Mouse (Mus musculus): Measurements from ENCODE around the gene Hdgf. TPM values are rescaled to one million over a fixed set of nuclear protein-coding genes. Genes with fewer than 3 reads are reported as not detected.

The Hdgf gene
- polyA plus RNA-seq, 1 experiment from 2014 or later: 165 TPM

- Histone ChIP-seq H3K4me2 (replicated peaks; ENCODE audit: low read depth) (no peak overlapping the region), H3K27ac (replicated peaks) (no peak overlapping the region), H3K9ac (ENCODE audit: low read length) (no peak overlapping the region), H3K36me3 (ENCODE audit: control insufficient read depth, insufficient read depth, low read length) (peaks cover 25% of the 10 kb centered on the region), H3K9me3 (ENCODE audit: control insufficient read depth, low read length) (no peaks in the 10 kb centered on the region), H3K4me3 (ENCODE audit: low read depth, low read length) (no peak overlapping the region), H3K27me3 (ENCODE audit: control insufficient read depth, insufficient read depth, low read length) (no peaks in the 10 kb centered on the region), H3K4me1 (replicated peaks; ENCODE audit: control insufficient read depth, insufficient read depth) (peaks cover 14% of the 10 kb centered on the region)
- TF ChIP-seq CTCF (IDR thresholded peaks at IDR 0.05; ENCODE audit: low read depth) (no peak), EP300 (optimal IDR thresholded peaks at IDR 0.05) (no peak)
- 78% methylated on average over 7 of the region's 7 CpGs for WGBS
- ATAC-seq (ENCODE audit: low FRiP score, low TSS enrichment): no peak
- DNase-seq (ENCODE audit: low spot score): no peak
These were observed 7.4 kb downstream of the Hdgf start for GRCm38 (mm10) chr3:87913491-87913890.

- peaks cover 10% of the 10 kb centered on the region for H3K4me1 ChIP-seq (replicated peaks; ENCODE audit: control insufficient read depth, insufficient read depth)
- DNase-seq (ENCODE audit: low spot score) (no peak), ATAC-seq (ENCODE audit: low FRiP score, low TSS enrichment) (no peak)
- H3K27ac ChIP-seq (replicated peaks): no peak overlapping the region
- no peak overlapping the region for H3K4me2 ChIP-seq (replicated peaks; ENCODE audit: low read depth)
- H3K9ac ChIP-seq (ENCODE audit: low read length): no peak overlapping the region
- H3K9me3 ChIP-seq (ENCODE audit: control insufficient read depth, low read length): no peaks in the 10 kb centered on the region
- no peaks in the 10 kb centered on the region for H3K27me3 ChIP-seq (ENCODE audit: control insufficient read depth, insufficient read depth, low read length)
- H3K36me3 ChIP-seq (ENCODE audit: control insufficient read depth, insufficient read depth, low read length): peaks cover 25% of the 10 kb centered on the region
- no peak overlapping the region for H3K4me3 ChIP-seq (ENCODE audit: low read depth, low read length)
- TF ChIP-seq EP300 (optimal IDR thresholded peaks at IDR 0.05): no peak
- TF ChIP-seq CTCF (IDR thresholded peaks at IDR 0.05; ENCODE audit: low read depth): no peak
- WGBS: 90% methylated on average over 10 of the region's 10 CpGs
These were observed 7.8 kb downstream of the Hdgf start for GRCm38 (mm10) chr3:87913891-87914290.

GRCm38 (mm10) chr3:87916990-87917389 is 10.9 kb downstream of the Hdgf start:
- Histone ChIP-seq H3K9me3 (ENCODE audit: control insufficient read depth, low read length) (no peaks in the 10 kb centered on the region), H3K4me1 (replicated peaks; ENCODE audit: control insufficient read depth, insufficient read depth) (no peaks in the 10 kb centered on the region; the same call in 1 of the 2 replicates), H3K27ac (replicated peaks) (no peak overlapping the region), H3K9ac (ENCODE audit: low read length) (no peak overlapping the region), H3K36me3 (ENCODE audit: control insufficient read depth, insufficient read depth, low read length) (peaks cover 25% of the 10 kb centered on the region), H3K4me3 (ENCODE audit: low read depth, low read length) (no peak overlapping the region), H3K4me2 (replicated peaks; ENCODE audit: low read depth) (no peak overlapping the region), H3K27me3 (ENCODE audit: control insufficient read depth, insufficient read depth, low read length) (no peaks in the 10 kb centered on the region)
- 61% methylated on average over 1 of the region's 1 CpGs for WGBS
- DNase-seq (ENCODE audit: low spot score): no peak
- no peak for ATAC-seq (ENCODE audit: low FRiP score, low TSS enrichment)
- no peak for TF ChIP-seq EP300 (optimal IDR thresholded peaks at IDR 0.05)
- peak; percentile 23; the same call in 1 of the 2 replicates for TF ChIP-seq CTCF (IDR thresholded peaks at IDR 0.05; ENCODE audit: low read depth)

- no peaks in the 10 kb centered on the region for H3K9me3 ChIP-seq (ENCODE audit: control insufficient read depth, low read length)
- ATAC-seq (ENCODE audit: low FRiP score, low TSS enrichment) (no peak), DNase-seq (ENCODE audit: low spot score) (no peak)
- no peak overlapping the region for H3K4me3 ChIP-seq (ENCODE audit: low read depth, low read length)
- peak overlapping the region; percentile 47 for H3K4me2 ChIP-seq (replicated peaks; ENCODE audit: low read depth)
- no peak overlapping the region for H3K9ac ChIP-seq (ENCODE audit: low read length)
- no peaks in the 10 kb centered on the region; the same call in 1 of the 2 replicates for H3K4me1 ChIP-seq (replicated peaks; ENCODE audit: control insufficient read depth, insufficient read depth)
- H3K36me3 ChIP-seq (ENCODE audit: control insufficient read depth, insufficient read depth, low read length): peaks cover 26% of the 10 kb centered on the region
- no peak for TF ChIP-seq EP300 (optimal IDR thresholded peaks at IDR 0.05)
- TF ChIP-seq CTCF (IDR thresholded peaks at IDR 0.05; ENCODE audit: low read depth): no peak
- H3K27me3 ChIP-seq (ENCODE audit: control insufficient read depth, insufficient read depth, low read length): no peaks in the 10 kb centered on the region
- 94% methylated on average over 1 of the region's 1 CpGs for WGBS
- peak overlapping the region; percentile 61 for H3K27ac ChIP-seq (replicated peaks)
These were observed 12.4 kb downstream of the Hdgf start for GRCm38 (mm10) chr3:87918551-87918950.

- TF ChIP-seq EP300 (optimal IDR thresholded peaks at IDR 0.05): no peak
- TF ChIP-seq CTCF (IDR thresholded peaks at IDR 0.05; ENCODE audit: low read depth): 0 out of 2 replicates have a peak, but pooled peaks have one; percentile 4
- under 1% methylated on average over 30 of the region's 30 CpGs for WGBS
- ATAC-seq (ENCODE audit: low FRiP score, low TSS enrichment) (peak; percentile 89), DNase-seq (ENCODE audit: low spot score) (peak; percentile 78)
- Histone ChIP-seq H3K4me3 (ENCODE audit: low read depth, low read length) (peak within 1 kb of the TSS; percentile 63), H3K4me1 (replicated peaks; ENCODE audit: control insufficient read depth, insufficient read depth) (no peaks in the 10 kb centered on the region; the same call in 1 of the 2 replicates), H3K27ac (replicated peaks) (peak within 1 kb of the TSS; percentile 86), H3K27me3 (ENCODE audit: control insufficient read depth, insufficient read depth, low read length) (no peaks in the 10 kb centered on the region), H3K4me2 (replicated peaks; ENCODE audit: low read depth) (peak within 1 kb of the TSS; percentile 72), H3K9me3 (ENCODE audit: control insufficient read depth, low read length) (no peaks in the 10 kb centered on the region), H3K9ac (ENCODE audit: low read length) (peak within 1 kb of the TSS; percentile 71), H3K36me3 (ENCODE audit: control insufficient read depth, insufficient read depth, low read length) (peaks cover 17% of the 10 kb centered on the region)
These were observed 13.4 kb downstream of the Hdgf start, which contains the start of gene Mrpl24 for GRCm38 (mm10) chr3:87919336-87920108. Mrpl24 (plus strand) TSS chr3:87919506.

Data from stomach, postnatal 0 days (tissue).